Comparison of ENCODE assay signal across 13 mouse cellular contexts in the genomic region with DNA sequence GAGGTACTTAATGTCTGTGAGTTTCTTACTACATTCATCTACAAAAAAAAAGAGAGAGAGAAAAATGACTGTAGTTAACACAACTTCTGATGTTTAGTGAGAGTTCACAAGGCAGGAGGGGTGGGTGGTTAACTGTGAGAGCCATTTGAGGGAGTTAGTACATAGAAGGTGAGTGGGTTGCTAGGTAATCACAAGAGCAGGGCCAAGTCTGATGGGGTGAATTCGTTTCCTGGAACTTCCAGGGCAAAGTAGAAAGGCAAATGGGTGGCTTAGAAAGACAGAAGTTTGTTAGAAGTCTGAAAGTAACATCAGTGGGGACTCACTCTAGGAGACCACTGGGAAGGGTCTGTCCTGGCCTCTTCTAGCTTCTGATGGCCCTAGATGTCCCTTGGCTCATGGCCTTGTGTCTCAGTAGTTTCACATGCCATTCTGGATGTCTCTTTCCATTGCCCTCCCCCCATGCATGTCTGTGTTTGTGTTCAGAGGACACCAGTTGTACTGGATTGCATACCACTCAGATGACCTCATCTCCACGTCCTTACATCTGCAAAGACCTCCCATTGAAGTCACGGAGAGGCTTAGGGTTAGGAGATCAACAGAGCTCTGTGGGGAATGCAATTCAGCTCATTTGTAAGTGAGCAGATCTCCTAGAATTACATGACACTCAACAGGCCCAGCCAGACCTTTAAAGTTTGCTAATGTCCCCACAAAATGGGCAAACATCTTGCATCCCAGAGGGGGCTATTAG.
A peak's percentile ranks its signal among the peaks of the same experiment; 100 is the strongest.
DNase-seq lines count a peak whose midpoint lies in the region; ATAC-seq and TF ChIP-seq lines count a peak whose summit lies in the region.
"Had no signal": no experiment of that assay in that cellular context is flagged by ENCODE, and none has a peak within 500 bp of the region (broad histone marks: within the 10 kb centered on the region; RNA-seq: fewer than 3 reads in every experiment).

No protein-coding gene starts in this region.

- peaks cover 55% of the 10 kb centered on the region for H3K4me1 ChIP-seq in forebrain, embryonic 10.5 days
- H3K4me1 ChIP-seq in forebrain, postnatal 0 days (ENCODE audit: insufficient read depth): no peaks in the 10 kb centered on the region
- H3K4me1 ChIP-seq in liver, embryonic 12.5 days: peaks cover 33% of the 10 kb centered on the region
- peaks cover 0 to 48% of the 10 kb centered on the region in 2 experiments; a peak in 3 of 4 replicates for H3K4me1 ChIP-seq in liver, embryonic 14.5 days (replicated peaks; ENCODE audit: control insufficient read depth in 2 of 2, insufficient read depth in 2 of 2, low read length in 1 of 2)

- H3K4me3 ChIP-seq in forebrain, embryonic 10.5 days: no peak overlapping the region
- H3K4me3 ChIP-seq in forebrain, postnatal 0 days (ENCODE audit: low read depth, low read length): no peak overlapping the region
- H3K4me3 ChIP-seq in liver, embryonic 12.5 days: no peak overlapping the region
- H3K4me3 ChIP-seq in liver, embryonic 14.5 days (ENCODE audit: insufficient read depth in 1 of 2, low read depth in 2 of 2, low read length in 2 of 2): no peak overlapping the region
- H3K4me3 ChIP-seq: hindbrain, embryonic 15.5 days; neural tube, embryonic 12.5 days had no signal

- no peaks in the 10 kb centered on the region for H3K27me3 ChIP-seq in forebrain, embryonic 10.5 days (ENCODE audit: poor library complexity, severe bottlenecking)
- H3K27me3 ChIP-seq in forebrain, postnatal 0 days (ENCODE audit: insufficient read depth, low read length): no peaks in the 10 kb centered on the region
- no peaks in the 10 kb centered on the region for H3K27me3 ChIP-seq in liver, embryonic 12.5 days (replicated peaks)
- H3K27me3 ChIP-seq in liver, embryonic 14.5 days (ENCODE audit: control insufficient read depth, insufficient read depth, low read length): no peaks in the 10 kb centered on the region
- H3K27me3 ChIP-seq: hindbrain, embryonic 15.5 days; neural tube, embryonic 12.5 days had no signal

- TF ChIP-seq EP300 in liver, embryonic 14.5 days (IDR thresholded peaks at IDR 0.05; ENCODE audit: low read depth): no peak

- no peaks in the 10 kb centered on the region for H3K9me3 ChIP-seq in forebrain, embryonic 10.5 days
- no peaks in the 10 kb centered on the region for H3K9me3 ChIP-seq in forebrain, postnatal 0 days (ENCODE audit: low read length)
- no peaks in the 10 kb centered on the region for H3K9me3 ChIP-seq in liver, embryonic 12.5 days (replicated peaks)
- no peaks in the 10 kb centered on the region for H3K9me3 ChIP-seq in liver, embryonic 14.5 days (ENCODE audit: control insufficient read depth, low read length)
- H3K9me3 ChIP-seq: hindbrain, embryonic 15.5 days; neural tube, embryonic 12.5 days had no signal

- no peak for DNase-seq in forebrain, embryonic 10.5 days (ENCODE audit: extremely low spot score, low spot score)
- DNase-seq in forebrain, postnatal 0 days: no peak
- no peak for DNase-seq in liver
- DNase-seq in liver, embryonic 14.5 days (ENCODE audit: low read depth in 3 of 3, low spot score in 3 of 3): no peak
- DNase-seq in yolk sac, embryonic 10.5 days (ENCODE audit: low spot score): peak; percentile 70
- DNase-seq in layer of hippocampus, postnatal 10 days (ENCODE audit: low spot score in 2 of 2): no peak
- DNase-seq in gastrocnemius, postnatal 10 days: no peak
- DNase-seq: spleen, adult 18-20 months had no signal

- 32% methylated on average over 3 of the region's 3 CpGs for WGBS in forebrain, embryonic 10.5 days
- WGBS in forebrain, postnatal 0 days: 31% methylated on average over 3 of the region's 3 CpGs
- WGBS in liver, embryonic 12.5 days (ENCODE audit: insufficient replicate concordance): 26% methylated on average over 3 of the region's 3 CpGs
- 32% methylated on average over 3 of the region's 3 CpGs for WGBS in liver, embryonic 14.5 days (ENCODE audit: insufficient replicate concordance)

- H3K9ac ChIP-seq in forebrain, postnatal 0 days: no peak overlapping the region
- no peak overlapping the region for H3K9ac ChIP-seq in liver, embryonic 12.5 days
- no peak overlapping the region for H3K9ac ChIP-seq in liver, embryonic 14.5 days (replicated peaks)
- H3K9ac ChIP-seq: hindbrain, embryonic 15.5 days; neural tube, embryonic 12.5 days had no signal

- no peak for TF ChIP-seq CTCF in forebrain, postnatal 0 days (IDR thresholded peaks at IDR 0.05; ENCODE audit: low read depth)
- TF ChIP-seq CTCF in liver, embryonic 14.5 days (IDR thresholded peaks at IDR 0.05; ENCODE audit: low read depth): no peak

- no peak for ATAC-seq in forebrain, postnatal 0 days
- ATAC-seq in liver, embryonic 12.5 days: peak; percentile 60
- peak; percentile 62 for ATAC-seq in liver, embryonic 14.5 days (ENCODE audit: insufficient read depth)
- ATAC-seq: forebrain, embryonic 14.5 days had no signal

- H3K36me3 ChIP-seq in forebrain, embryonic 10.5 days (replicated peaks): peaks cover 7% of the 10 kb centered on the region
- H3K36me3 ChIP-seq in forebrain, postnatal 0 days (ENCODE audit: insufficient read depth): no peaks in the 10 kb centered on the region
- H3K36me3 ChIP-seq in liver, embryonic 12.5 days: no peaks in the 10 kb centered on the region
- H3K36me3 ChIP-seq in liver, embryonic 14.5 days (replicated peaks; ENCODE audit: control insufficient read depth, insufficient read depth, low read depth): no peaks in the 10 kb centered on the region
- H3K36me3 ChIP-seq: hindbrain, embryonic 15.5 days; neural tube, embryonic 12.5 days had no signal

- no peak overlapping the region for H3K4me2 ChIP-seq in forebrain, postnatal 0 days (ENCODE audit: low read depth)
- no peak overlapping the region for H3K4me2 ChIP-seq in liver, embryonic 12.5 days
- no peak overlapping the region; the same call in 1 of the 2 replicates for H3K4me2 ChIP-seq in liver, embryonic 14.5 days (ENCODE audit: low read depth)
- H3K4me2 ChIP-seq: hindbrain, embryonic 15.5 days; neural tube, embryonic 12.5 days had no signal

- H3K27ac ChIP-seq in forebrain, embryonic 10.5 days: 0 out of 2 replicates have a peak overlapping the region, but pooled peaks have one; percentile 5
- H3K27ac ChIP-seq in forebrain, postnatal 0 days (ENCODE audit: low read depth, low read length): no peak overlapping the region
- H3K27ac ChIP-seq in liver, embryonic 12.5 days: peak overlapping the region; percentile 53; the same call in 1 of the 2 replicates
- no peak overlapping the region for H3K27ac ChIP-seq in liver, embryonic 14.5 days
- H3K27ac ChIP-seq: hindbrain, embryonic 15.5 days; macrophage; neural tube, embryonic 12.5 days had no signal

Comparison
In these comparisons a context has a peak if more than half of its experiments do, and no peak if none do; other contexts are left out.
1. H3K27ac ChIP-seq: peak in forebrain, embryonic 10.5 days (single experiment) and liver, embryonic 12.5 days (single experiment); none in forebrain, postnatal 0 days (single experiment) and liver, embryonic 14.5 days (single experiment).